Mouse (Mus musculus) ES-E14 (cell line): ENCODE measurements at regions not wholly inside any gene's neighbourhood (a gene's known extent, or its start where the extent isn't known, plus 50 kb on each side); places are given as distances from the start of the nearest gene placed in this dataset.

ENCODE experiments used
- DNase-seq: peaks from one replicate; pipeline ENCODE4 v3.0.0-alpha.2; 2013; ENCODE audit warnings: low read depth, low spot score
- H3K27ac ChIP-seq: 2 replicates; pipeline ENCODE4 v1.5.1; 2012; ENCODE audit warnings: low read depth, mild to moderate bottlenecking, low read length, moderate library complexity, mixed read lengths; ENCODE audit not compliant: poor library complexity, insufficient read depth, severe bottlenecking
- H3K36me3 ChIP-seq: 2 replicates; pipeline ENCODE4 v1.6.1; 2012; ENCODE audit warnings: mild to moderate bottlenecking, low read length, moderate library complexity, mixed read lengths; ENCODE audit not compliant: control insufficient read depth, poor library complexity, insufficient read depth, severe bottlenecking
- H3K4me1 ChIP-seq, 2 experiments: fragments of 150-350 bp in 1 of 2; sonication (generic) in 1 of 2; 2 replicates each; pipeline ENCODE4 v1.6.1; 2012; ENCODE audit warnings: low read length in 2 of 2, mild to moderate bottlenecking in 1 of 2, mixed read lengths in 1 of 2; ENCODE audit not compliant: control insufficient read depth in 2 of 2, insufficient read depth in 2 of 2, poor library complexity in 1 of 2
- H3K4me3 ChIP-seq, 2 experiments: fragments of 150-350 bp in 1 of 2; sonication (generic) in 1 of 2; 2 replicates each; pipeline ENCODE4 v1.5.1; 2012; ENCODE audit warnings: low read length in 2 of 2, low read depth in 1 of 2, mild to moderate bottlenecking in 1 of 2, mixed read lengths in 1 of 2; ENCODE audit not compliant: insufficient read depth in 1 of 2, poor library complexity in 1 of 2, severe bottlenecking in 1 of 2
- H3K9ac ChIP-seq: 2 replicates; pipeline ENCODE4 v1.6.1; 2012; ENCODE audit warnings: low read depth, mild to moderate bottlenecking, low read length, mixed read lengths; ENCODE audit not compliant: poor library complexity, insufficient read depth, severe bottlenecking
- H3K9me3 ChIP-seq: fragments of 150-350 bp; sonication (generic); 2 replicates; pipeline ENCODE4 v1.6.1; 2012; ENCODE audit warnings: low read depth, mild to moderate bottlenecking, low read length; ENCODE audit not compliant: control insufficient read depth, insufficient read depth
- CHD2 ChIP-seq: IDR thresholded peaks from 2 replicates; pipeline ENCODE4 v1.6.1; 2014; ENCODE audit warnings: mild to moderate bottlenecking, low read depth, low read length, inconsistent platforms
- HCFC1 ChIP-seq: IDR thresholded peaks from 2 replicates; pipeline ENCODE4 v1.6.1; 2012; ENCODE audit warnings: low read length, inconsistent platforms, borderline replicate concordance; ENCODE audit not compliant: insufficient read depth
- MAFK ChIP-seq: IDR thresholded peaks from 2 replicates; pipeline ENCODE4 v1.6.1; 2014; ENCODE audit warnings: mild to moderate bottlenecking, low read depth, low read length, inconsistent platforms; ENCODE audit not compliant: insufficient read depth
- ZC3H11A ChIP-seq: IDR thresholded peaks from 2 replicates; pipeline ENCODE4 v1.6.1; 2012; ENCODE audit warnings: low read depth, mild to moderate bottlenecking, inconsistent platforms, low read length, borderline replicate concordance
- ZNF384 ChIP-seq: IDR thresholded peaks from 2 replicates; pipeline ENCODE4 v1.6.1; 2012; ENCODE audit warnings: low read depth, low read length, inconsistent platforms
- in situ Hi-C, 2 experiments: fragments of 600-800 bp; cut with MboI; formaldehyde crosslinking; loops; one replicate each; pipeline ENCODE4 v1.15.1; 2025; ENCODE audit warnings: low sequenced_read_pairs in 2 of 2, inconsistent platforms in 1 of 2; ENCODE audit not compliant: unreplicated experiment in 2 of 2

DNA sequence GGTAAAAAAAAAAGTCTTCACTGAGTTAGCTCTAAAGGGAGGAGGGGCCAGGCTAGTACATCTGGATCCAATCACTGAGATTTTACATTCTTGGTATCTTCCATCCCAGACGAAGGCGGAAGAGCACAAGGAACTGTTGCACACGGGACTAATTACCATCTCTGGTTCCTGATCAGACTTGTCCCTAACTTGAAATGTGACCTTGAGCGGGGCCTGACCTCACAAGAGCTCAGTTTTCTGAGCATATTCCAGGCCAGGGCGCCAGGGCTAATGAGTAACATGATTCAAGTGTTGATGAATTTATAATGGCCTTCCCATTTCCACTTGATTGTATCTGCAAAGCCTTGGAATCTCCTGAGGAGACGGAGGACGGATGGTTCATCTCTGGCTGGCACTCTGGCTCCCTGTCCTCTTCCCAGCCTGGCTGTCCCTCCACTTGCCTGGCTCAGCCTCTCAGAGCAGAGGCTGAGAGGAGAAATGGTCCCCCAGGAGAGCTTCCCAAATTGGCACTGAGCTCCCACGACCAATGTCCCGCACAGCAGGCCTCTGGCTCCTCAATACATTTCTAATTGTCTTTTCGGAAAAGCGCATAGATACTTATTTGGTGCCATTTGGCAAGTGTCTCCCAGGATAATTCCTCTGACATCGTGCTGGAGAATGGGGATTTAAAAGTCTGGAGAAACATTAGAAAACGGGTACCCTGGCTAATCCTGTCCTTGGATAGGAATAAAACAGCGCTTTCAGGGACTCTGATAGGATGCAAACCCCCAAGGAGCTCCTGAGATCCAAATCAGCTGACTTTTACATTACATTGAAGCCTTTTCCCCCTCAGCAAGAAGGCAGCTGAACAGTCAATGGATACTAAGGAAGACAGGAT is 58.1 kb upstream of the Tln2 start:
- H3K4me3 ChIP-seq: no peak overlapping the region

DNA sequence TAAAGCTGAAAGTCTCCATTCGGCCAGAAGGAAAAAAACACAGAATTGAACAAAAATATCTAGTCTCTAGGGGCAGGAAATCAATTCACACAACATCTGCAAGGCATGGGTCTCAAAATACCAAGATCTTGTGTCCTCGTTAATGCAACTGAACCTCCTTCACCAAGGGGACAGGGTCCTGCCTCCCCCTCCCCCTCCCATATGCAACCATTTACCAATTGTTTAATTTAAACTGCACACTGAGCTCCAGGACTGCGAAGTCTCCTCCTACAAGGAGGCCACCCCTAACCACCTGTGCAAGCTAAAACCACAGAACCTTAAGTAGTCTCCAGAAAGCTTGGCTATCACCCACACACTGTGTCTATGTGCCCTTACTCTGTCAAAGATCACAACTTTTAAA is 61.4 kb upstream of the Tln2 start:
- H3K27ac ChIP-seq: no peak overlapping the region
- H3K36me3 ChIP-seq: no peaks in the 10 kb centered on the region
- peaks cover 12 to 22% of the 10 kb centered on the region in 2 experiments for H3K4me1 ChIP-seq
- DNase-seq: no peak
- no peak overlapping the region for H3K9ac ChIP-seq
- no peaks in the 10 kb centered on the region for H3K9me3 ChIP-seq
- in situ Hi-C loops: no loop called here
- no peak for TF ChIP-seq MAFK
- no peak for TF ChIP-seq ZC3H11A
- no peak for TF ChIP-seq CHD2
- TF ChIP-seq HCFC1: no peak
- TF ChIP-seq ZNF384: no peak
- no peak overlapping the region for H3K4me3 ChIP-seq

More for the DNA sequence above, 58.1 kb upstream of the Tln2 start:
- H3K27ac ChIP-seq: no peak overlapping the region
- peaks cover 12 to 22% of the 10 kb centered on the region in 2 experiments for H3K4me1 ChIP-seq
- no peaks in the 10 kb centered on the region for H3K9me3 ChIP-seq
- in situ Hi-C loops: no loop called here
- no peak for DNase-seq
- H3K36me3 ChIP-seq: no peaks in the 10 kb centered on the region
- H3K9ac ChIP-seq: peak overlapping the region; percentile 48; the same call in 1 of the 2 replicates
- TF ChIP-seq ZC3H11A (no peak), ZNF384 (no peak), CHD2 (no peak), MAFK (no peak), HCFC1 (no peak)

DNA sequence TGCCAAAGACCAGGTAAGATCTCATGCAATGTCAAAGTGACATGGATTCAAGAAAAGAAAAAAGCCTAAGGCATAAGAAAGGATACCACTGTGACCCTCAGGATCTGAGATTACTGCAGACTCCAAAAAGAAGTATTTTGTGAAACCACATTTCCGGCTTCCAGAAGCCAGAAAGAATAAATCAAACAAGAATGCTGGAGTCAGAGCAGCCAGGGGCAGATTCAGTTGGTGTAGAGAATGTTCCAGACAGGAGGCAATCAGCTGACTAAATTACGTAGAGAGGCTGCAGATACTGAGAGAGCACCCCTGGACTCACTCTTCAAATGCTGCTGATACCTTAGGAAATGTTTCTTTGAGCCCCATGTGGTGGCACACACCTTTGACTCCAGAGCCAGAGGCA is 67.7 kb upstream of the Tln2 start:
- H3K36me3 ChIP-seq: no peaks in the 10 kb centered on the region
- no peak for DNase-seq
- H3K27ac ChIP-seq: no peak overlapping the region
- no peak for TF ChIP-seq CHD2
- TF ChIP-seq ZNF384: no peak
- no peak for TF ChIP-seq ZC3H11A
- no peak for TF ChIP-seq HCFC1
- no peak for TF ChIP-seq MAFK
- no peak overlapping the region for H3K9ac ChIP-seq
- peaks cover 0 to 6% of the 10 kb centered on the region in 2 experiments; a peak in 2 of 4 replicates for H3K4me1 ChIP-seq
- H3K9me3 ChIP-seq: no peaks in the 10 kb centered on the region
- in situ Hi-C loops: no loop called here
- no peak overlapping the region for H3K4me3 ChIP-seq

DNA sequence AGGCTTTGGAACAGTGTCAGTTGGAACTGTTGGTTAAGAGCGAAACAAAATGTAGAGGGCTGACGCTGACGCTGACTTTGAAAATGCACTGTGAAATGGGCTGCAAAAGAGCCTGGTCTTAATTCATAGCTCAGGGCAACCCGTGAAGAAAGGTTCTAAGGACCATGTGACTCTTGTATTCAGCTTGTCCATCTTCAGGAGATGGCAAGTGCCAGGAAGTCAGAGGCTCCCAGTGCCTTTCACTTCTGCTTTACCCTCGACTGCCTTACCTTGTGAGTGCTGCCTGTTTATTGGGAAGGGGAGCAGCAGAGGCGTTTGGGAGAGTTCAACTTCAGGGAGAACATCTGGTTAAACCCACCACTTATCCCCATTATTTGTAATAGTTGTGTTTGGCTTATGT is 70.1 kb upstream of the Tln2 start:
- Histone ChIP-seq H3K27ac (no peak overlapping the region), H3K4me1 (peaks cover 2 to 6% of the 10 kb centered on the region in 2 experiments; a peak in 2 of 4 replicates), H3K9ac (no peak overlapping the region), H3K4me3 (no peak overlapping the region), H3K36me3 (no peaks in the 10 kb centered on the region), H3K9me3 (no peaks in the 10 kb centered on the region)
- in situ Hi-C loops: no loop called here
- no peak for DNase-seq
- TF ChIP-seq CHD2 (no peak), ZC3H11A (no peak), HCFC1 (no peak), ZNF384 (no peak), MAFK (no peak)
